Mouse (Mus musculus) heart, adult 2 months (tissue): ENCODE measurements around the gene Catsperd.

ENCODE experiments used
- CTCF ChIP-seq: fragments of 200-600 bp; IDR thresholded peaks from 2 replicates; pipeline ENCODE4 v1.8.1; 2022; ENCODE audit warnings: antibody characterized with exemption, mild to moderate bottlenecking, moderate library complexity
- EP300 ChIP-seq: fragments of 200-500 bp; IDR thresholded peaks from 2 replicates; pipeline ENCODE4 v1.6.1; 2011; ENCODE audit warnings: low read depth, low read length, control low read depth; ENCODE audit not compliant: insufficient read depth

GRCm38 (mm10) chr17:56604422-56604821, 23.5 kb upstream of the Catsperd start:
- no peak for TF ChIP-seq CTCF
- no peak for TF ChIP-seq EP300
